ENCODE assay signal across 28 mouse cellular contexts in genomic region chr6:100217507-100217906, GRCm38 (mm10).
DNase-seq lines count a peak whose midpoint lies in the region; ATAC-seq and TF ChIP-seq lines count a peak whose summit lies in the region.
"Had no signal": no experiment of that assay in that cellular context is flagged by ENCODE, and none has a peak within 500 bp of the region (broad histone marks: within the 10 kb centered on the region; RNA-seq: fewer than 3 reads in every experiment).

No protein-coding gene starts in this region.

- no peak overlapping the region for H3K4me3 ChIP-seq in limb, embryonic 12.5 days (replicated peaks)
- H3K4me3 ChIP-seq in limb, embryonic 10.5 days, result no peak overlapping the region
- H3K4me3 ChIP-seq: embryonic facial prominence, embryonic 10.5 days; embryonic facial prominence, embryonic 13.5 days; erythroblast, embryonic 14.5 days; forebrain, embryonic 12.5 days; forebrain, embryonic 15.5 days; heart, embryonic 12.5 days; heart, embryonic 15.5 days had no signal

- peak; percentile 9 to 54 for DNase-seq in adrenal gland, adult (ENCODE audit: inconsistent age in 2 of 2, low spot score in 1 of 2)
- no peak for DNase-seq in adrenal gland, postnatal 25 days
- DNase-seq in limb, embryonic 10.5 days (ENCODE audit: low spot score), result no peak
- peak; percentile 45 for DNase-seq in 3134 (ENCODE audit: extremely low read depth, insufficient read length, low spot score)
- DNase-seq in brain, embryonic 14.5 days (ENCODE audit: low read depth), result peak; percentile 35
- DNase-seq: adrenal gland, postnatal 10 days; cerebellum, adult 18-20 months; cerebellum, adult 9-10 months; cerebellum, postnatal 36 days; embryo, embryonic 11 days; gastrocnemius, postnatal 25 days; heart, adult 18-20 months; heart, postnatal 10 days; heart, postnatal 4 days had no signal

- peaks cover 27% of the 10 kb centered on the region for H3K27me3 ChIP-seq in limb, embryonic 12.5 days
- peaks cover 63% of the 10 kb centered on the region for H3K27me3 ChIP-seq in limb, embryonic 10.5 days (ENCODE audit: low read depth, poor library complexity, severe bottlenecking)
- H3K27me3 ChIP-seq: embryonic facial prominence, embryonic 13.5 days; forebrain, embryonic 15.5 days; heart, embryonic 12.5 days; heart, embryonic 15.5 days; Patski had no signal

- peaks cover 93% of the 10 kb centered on the region for H3K4me1 ChIP-seq in limb, embryonic 12.5 days (replicated peaks)
- H3K4me1 ChIP-seq in limb, embryonic 10.5 days, result peaks cover 94% of the 10 kb centered on the region

- no peaks in the 10 kb centered on the region for H3K9me3 ChIP-seq in limb, embryonic 12.5 days
- H3K9me3 ChIP-seq in limb, embryonic 10.5 days (replicated peaks), result no peaks in the 10 kb centered on the region
- H3K9me3 ChIP-seq: embryonic facial prominence, embryonic 10.5 days; embryonic facial prominence, embryonic 13.5 days; forebrain, embryonic 12.5 days; forebrain, embryonic 15.5 days; heart, embryonic 12.5 days; heart, embryonic 15.5 days had no signal

- no peak for TF ChIP-seq CTCF in brain, embryonic 14.5 days (IDR thresholded peaks at IDR 0.05; ENCODE audit: borderline replicate concordance, extremely low read depth, insufficient read depth, insufficient read length)

- WGBS in limb, embryonic 12.5 days, result 85% methylated on average over 8 of the region's 8 CpGs
- WGBS in limb, embryonic 10.5 days, result 85% methylated on average over 8 of the region's 8 CpGs

- no peaks in the 10 kb centered on the region; the same call in 1 of the 2 replicates for H3K36me3 ChIP-seq in limb, embryonic 12.5 days
- no peaks in the 10 kb centered on the region for H3K36me3 ChIP-seq in limb, embryonic 10.5 days
- H3K36me3 ChIP-seq: embryonic facial prominence, embryonic 10.5 days; embryonic facial prominence, embryonic 13.5 days; forebrain, embryonic 12.5 days; forebrain, embryonic 15.5 days; heart, embryonic 12.5 days; heart, embryonic 15.5 days had no signal

- H3K27ac ChIP-seq in limb, embryonic 12.5 days, result peak overlapping the region; percentile 90; the same call in 1 of the 2 replicates
- H3K27ac ChIP-seq in limb, embryonic 10.5 days, result no peak overlapping the region
- H3K27ac ChIP-seq: forebrain, embryonic 12.5 days; forebrain, embryonic 15.5 days; heart, embryonic 15.5 days; hindbrain, embryonic 14.5 days; hindbrain, postnatal 0 days had no signal

- no peak overlapping the region for H3K4me2 ChIP-seq in limb, embryonic 12.5 days
- H3K4me2 ChIP-seq: embryonic facial prominence, embryonic 13.5 days; forebrain, embryonic 12.5 days; forebrain, embryonic 15.5 days; heart, embryonic 12.5 days; heart, embryonic 15.5 days; hindbrain, embryonic 14.5 days had no signal

- H3K9ac ChIP-seq in limb, embryonic 12.5 days (replicated peaks), result no peak overlapping the region
- H3K9ac ChIP-seq: embryonic facial prominence, embryonic 13.5 days; forebrain, embryonic 12.5 days; forebrain, embryonic 15.5 days; heart, embryonic 12.5 days; heart, embryonic 15.5 days; hindbrain, embryonic 14.5 days had no signal

- no peak for TF ChIP-seq POLR2A in brain, embryonic 14.5 days (IDR thresholded peaks at IDR 0.05; ENCODE audit: borderline replicate concordance, extremely low read depth, insufficient read depth, insufficient read length, poor library complexity, severe bottlenecking)

- ATAC-seq in limb, embryonic 12.5 days (ENCODE audit: insufficient number of reproducible peaks, insufficient read depth, low FRiP score, low TSS enrichment, low read depth), result no peak
- no peak for ATAC-seq in CD4-positive, CD25-positive, alpha-beta regulatory T cell, adult 4 months
- ATAC-seq: forebrain, embryonic 15.5 days; inflammation-experienced regulatory T-cells, adult 6 months; intestine, embryonic 16.5 days had no signal

Comparison
In these comparisons a context has a peak if more than half of its experiments do, and no peak if none do; other contexts are left out.
1. DNase-seq: peak in adrenal gland, adult (2 of 2), 3134 (single experiment) and brain, embryonic 14.5 days (single experiment); none in adrenal gland, postnatal 25 days (single experiment) and limb, embryonic 10.5 days (single experiment).